Mouse (Mus musculus): ENCODE data around the gene Klhl33.
"Not testable (repeated sequence)": the region's sequence is repeated elsewhere in the genome, so short reads cannot be mapped to it uniquely, and the experiment has no call there.

Klhl33 gene

GRCm38 (mm10) chr14:50903973-50904827 lies 6.9 kb upstream of the Klhl33 start:
- DNase-seq (ENCODE audit: low read depth): no peak

DNA sequence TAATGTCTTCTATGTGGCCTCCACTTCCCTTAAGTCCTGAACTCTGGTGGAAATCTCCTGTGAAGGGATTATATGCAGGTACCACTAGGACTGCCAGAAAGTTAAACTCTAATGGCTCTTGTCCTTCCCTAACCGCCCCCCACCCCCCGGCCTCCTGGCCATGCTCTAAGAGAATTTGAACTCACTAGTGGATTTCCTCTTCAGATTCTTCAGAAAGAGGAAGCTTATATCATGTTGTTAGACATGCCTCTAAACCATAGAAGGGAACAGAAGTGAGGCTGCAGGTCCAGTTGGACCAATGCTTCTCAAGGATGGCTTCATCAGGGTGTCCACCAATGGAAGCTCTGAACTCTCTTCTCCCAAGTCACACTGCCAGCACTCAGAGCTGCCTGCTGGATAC lies 685 bp upstream of the Klhl33 start:
- DNase-seq (ENCODE audit: low read depth): not testable (repeated sequence)

- no peak for DNase-seq (ENCODE audit: low read depth)
Measured at GRCm38 (mm10) chr14:50896747-50897373, 447 bp downstream of the Klhl33 start.

GRCm38 (mm10) chr14:50895985-50896746 lies 1.1 kb downstream of the Klhl33 start:
- peak; percentile 56 for DNase-seq (ENCODE audit: low read depth)

- DNase-seq (ENCODE audit: low read depth): no peak
Measured at GRCm38 (mm10) chr14:50895407-50895806, 1.9 kb downstream of the Klhl33 start.

DNA sequence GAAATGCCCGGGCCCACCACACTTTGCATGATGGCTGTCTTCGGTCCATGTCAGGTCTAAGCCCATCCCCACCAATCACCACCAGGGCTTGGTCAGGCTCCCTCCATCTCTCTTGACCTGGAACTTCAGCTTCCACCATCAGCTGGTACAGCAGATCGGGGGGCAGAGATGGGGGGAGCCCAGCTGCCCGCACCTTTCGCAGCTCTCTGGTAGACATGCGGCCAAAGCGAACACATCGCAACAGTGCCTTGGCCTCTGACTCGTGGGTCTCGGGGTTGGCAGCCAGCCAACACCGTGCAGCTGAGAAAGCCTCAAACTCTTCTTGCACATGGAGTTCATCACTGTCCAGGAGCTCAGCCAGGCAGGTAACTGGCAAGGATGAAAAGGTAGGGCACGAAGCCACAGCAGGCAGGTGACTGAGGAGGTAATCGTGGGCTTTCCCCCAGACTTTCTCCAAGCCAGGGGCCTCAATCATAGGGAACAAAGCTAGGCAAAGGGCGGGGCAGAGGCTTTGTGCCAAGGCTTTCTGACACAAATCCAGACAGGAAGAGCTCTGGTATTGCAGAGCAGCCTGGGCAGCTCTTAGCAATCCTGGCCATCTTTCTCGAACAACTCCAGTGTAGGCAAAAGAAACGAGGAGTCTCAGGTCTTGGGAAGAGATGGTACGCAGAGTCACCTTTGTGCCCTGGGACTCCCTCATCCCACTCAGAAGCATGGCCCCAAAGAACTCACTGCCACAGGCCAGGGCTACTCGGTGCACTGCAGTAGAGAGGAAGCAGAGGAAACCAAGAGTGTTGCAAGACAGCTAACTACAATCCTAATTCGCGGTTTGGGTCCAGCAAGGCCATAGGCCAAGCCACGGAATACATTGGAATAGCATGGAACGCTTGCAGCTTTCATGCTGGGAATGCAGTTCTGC lies 4.5 kb downstream of the Klhl33 start:
- DNase-seq (ENCODE audit: low read depth): peak; percentile 57

- DNase-seq (ENCODE audit: low read depth): no peak
Measured at GRCm38 (mm10) chr14:50892091-50892490, 5.2 kb downstream of the Klhl33 start.

- no peak for DNase-seq (ENCODE audit: low read depth)
Measured at GRCm38 (mm10) chr14:50891621-50892020, 5.7 kb downstream of the Klhl33 start.

GRCm38 (mm10) chr14:50876236-50876950 lies 20.9 kb downstream of the Klhl33 start:
- DNase-seq (ENCODE audit: low read depth): no peak

DNA sequence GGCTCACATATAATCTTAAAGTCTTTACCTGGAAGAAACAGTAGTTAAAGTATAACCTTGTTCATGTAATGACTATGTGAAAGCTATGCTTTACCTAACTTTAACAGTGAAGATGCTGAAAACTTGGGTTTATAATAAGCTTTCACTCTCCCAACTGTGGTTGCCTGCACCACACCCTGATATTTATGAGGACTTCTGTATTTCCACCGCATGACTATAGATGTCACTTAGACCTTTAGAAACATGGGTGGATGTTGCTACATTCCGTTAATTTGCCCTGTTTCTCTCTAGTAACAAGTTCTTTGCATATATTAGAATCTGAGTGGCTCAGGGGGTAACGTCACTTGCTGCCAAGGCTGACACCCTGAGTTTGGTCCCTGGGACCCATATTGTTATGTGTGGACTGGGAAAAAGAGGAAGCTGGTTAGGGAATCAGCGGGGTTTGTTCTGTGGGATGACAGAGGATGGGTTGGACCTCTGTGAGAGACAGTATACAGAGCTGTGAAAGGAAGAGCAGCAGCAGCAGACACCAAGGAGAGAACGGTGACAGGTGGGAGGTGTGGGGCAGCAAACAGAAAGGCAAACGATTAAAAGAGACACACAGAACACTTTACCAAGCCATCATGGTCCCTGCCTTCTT lies 21.6 kb downstream of the Klhl33 start:
- DNase-seq (ENCODE audit: low read depth): no peak

DNA sequence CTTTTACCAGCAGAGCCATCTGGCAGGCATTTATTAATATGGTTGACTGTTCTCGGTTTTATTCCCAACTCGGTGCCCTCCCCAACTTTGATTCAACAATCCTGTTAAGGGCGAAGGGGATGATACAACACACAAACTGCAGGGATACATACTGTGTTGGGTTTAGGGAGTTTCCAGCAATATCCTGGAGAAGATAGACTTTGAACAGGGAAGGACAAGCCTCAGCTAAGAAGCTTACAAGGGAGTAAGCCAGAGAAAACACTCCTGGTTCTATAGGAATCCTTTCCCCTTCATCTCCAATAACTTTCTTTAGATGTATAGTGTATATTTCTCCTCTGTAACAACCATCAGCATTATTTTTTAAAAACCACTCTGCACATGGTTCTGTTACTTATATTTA lies 22.1 kb downstream of the Klhl33 start:
- no peak for DNase-seq (ENCODE audit: low read depth)

GRCm38 (mm10) chr14:50871284-50871683 lies 26.0 kb downstream of the Klhl33 start:
- DNase-seq (ENCODE audit: low read depth): peak; percentile 75

DNA sequence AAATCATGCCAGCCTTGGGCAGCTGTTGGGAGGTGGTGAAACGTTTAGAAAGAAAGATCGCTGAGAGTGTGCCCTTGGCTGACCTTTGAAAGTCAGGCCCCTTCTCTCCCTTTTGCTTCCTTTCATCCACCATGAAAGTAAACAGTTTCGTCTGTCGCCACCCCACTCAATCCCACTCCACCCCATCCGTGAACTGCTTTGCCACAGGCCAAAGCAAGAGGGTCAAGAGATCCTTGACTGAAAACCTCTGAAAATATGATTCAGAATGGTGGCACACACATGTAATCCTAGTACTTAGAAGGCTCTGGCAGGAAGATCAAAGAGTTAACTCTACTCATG lies 26.5 kb downstream of the Klhl33 start:
- no peak for DNase-seq (ENCODE audit: low read depth)

GRCm38 (mm10) chr14:50869889-50870804 lies 27.2 kb downstream of the Klhl33 start, which contains the start of gene Tep1:
Gene Tep1, minus strand, starts transcription at chr14:50870560.
- DNase-seq (ENCODE audit: low read depth): peak; percentile 92

- no peak for DNase-seq (ENCODE audit: low read depth)
Measured at GRCm38 (mm10) chr14:50868656-50869055, 28.7 kb downstream of the Klhl33 start.

DNA sequence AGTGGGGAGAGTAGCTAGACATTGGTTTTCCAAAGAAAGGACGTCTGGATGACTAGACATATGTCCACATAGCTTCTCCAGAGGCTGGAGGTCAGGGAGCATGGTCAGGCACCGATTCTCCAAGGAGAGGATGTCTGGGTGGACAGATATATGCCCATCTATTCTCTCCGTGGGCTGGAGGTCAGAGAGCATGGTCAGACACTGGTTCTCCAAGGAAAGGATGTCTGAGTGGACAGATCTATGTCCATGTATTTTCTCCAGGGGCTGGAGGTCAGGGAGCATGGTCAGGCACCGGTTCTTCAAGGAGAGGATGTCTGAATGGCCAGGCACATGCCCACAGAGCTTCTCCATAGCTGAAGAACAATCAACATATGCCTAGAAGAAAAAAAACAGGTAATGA lies 29.1 kb downstream of the Klhl33 start:
- DNase-seq (ENCODE audit: low read depth): no peak

DNA sequence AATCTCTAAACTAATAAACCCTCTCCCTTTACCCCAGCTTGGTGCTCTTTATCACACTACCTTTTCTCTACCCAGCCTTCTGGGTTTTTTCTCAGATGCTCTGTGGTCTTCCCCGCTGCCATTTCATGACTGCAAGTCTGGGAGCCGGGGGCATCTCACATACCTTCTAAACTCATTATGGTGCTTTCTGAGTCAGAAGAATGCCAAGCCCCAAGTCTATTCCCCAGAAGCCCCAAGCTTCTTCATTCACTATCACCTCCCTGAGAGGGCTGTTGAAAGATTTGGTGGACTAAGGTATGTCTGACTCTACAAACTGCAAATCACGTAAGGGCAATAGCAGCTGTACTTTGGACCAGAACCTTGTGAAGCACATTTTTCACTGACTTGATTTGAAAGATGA lies 30.3 kb downstream of the Klhl33 start:
- DNase-seq (ENCODE audit: low read depth): no peak

DNA sequence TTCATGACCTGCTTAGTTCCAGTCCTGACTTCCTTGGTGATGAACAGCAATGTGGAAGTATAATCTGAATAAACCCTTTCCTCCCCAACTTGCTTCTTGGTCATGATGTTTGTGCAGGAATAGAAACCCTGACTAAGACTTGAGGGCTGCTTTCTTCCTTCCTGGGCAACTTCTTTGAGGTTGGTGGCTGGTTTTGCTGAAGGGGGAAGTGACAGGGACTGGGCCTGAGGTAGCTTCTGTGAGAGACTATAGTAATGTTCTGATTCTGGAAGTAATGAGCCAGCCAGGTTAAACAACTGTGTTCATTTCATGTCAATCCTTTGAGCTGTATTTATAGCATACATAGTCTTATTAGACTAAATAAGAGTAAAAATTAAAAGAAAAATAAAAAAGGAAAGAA lies 32.3 kb downstream of the Klhl33 start:
- peak; percentile 30 for DNase-seq (ENCODE audit: low read depth)

DNA sequence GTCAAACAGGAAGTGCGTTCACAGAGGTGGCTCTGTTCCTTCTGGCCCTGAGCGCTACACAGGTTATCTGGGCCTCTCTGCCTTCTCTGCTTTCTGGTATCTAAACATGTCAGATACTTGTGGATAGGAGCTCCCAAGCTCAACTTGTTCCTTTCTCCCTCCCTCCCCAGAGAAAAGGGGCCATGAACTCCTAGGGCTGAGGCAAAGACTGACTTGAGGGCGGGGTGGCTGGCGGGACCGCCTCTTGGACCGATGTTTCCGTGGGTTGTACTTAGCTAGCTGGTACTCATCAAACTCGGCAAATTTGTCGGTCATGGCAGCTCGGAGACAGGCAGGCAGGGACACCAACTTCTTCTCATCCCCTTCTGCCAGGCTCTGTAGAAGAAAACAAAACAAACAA lies 34.7 kb downstream of the Klhl33 start:
- no peak for DNase-seq (ENCODE audit: low read depth)

DNA sequence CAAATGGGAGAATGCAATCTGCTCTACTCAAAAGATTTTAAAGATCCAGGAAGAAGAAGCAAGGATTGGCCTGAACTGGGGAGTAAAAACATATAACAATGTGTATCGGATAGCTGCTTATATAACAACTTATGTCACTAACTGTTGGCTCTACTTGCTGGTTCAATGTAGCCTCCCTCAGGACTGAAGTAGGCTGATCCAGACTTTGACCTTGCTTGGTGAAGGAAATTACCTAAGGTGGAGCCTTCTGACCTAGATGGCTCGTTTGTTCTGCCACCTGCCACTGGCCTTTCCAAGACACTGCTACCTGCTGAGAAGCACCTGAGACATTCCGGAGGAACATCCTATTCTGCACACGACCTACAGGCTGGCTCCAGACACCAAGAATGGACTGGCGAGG lies 41.5 kb downstream of the Klhl33 start:
- DNase-seq (ENCODE audit: low read depth): no peak
